Mouse (Mus musculus) limb, embryonic 13.5 days (tissue): Measurements from ENCODE around the gene Klhdc8a. TPM values are rescaled to one million over a fixed set of nuclear protein-coding genes. Genes with fewer than 3 reads are reported as not detected.

Experiments used
- ATAC-seq: fragments of 200-750 bp; cut with Nextera tagmentation; 2 replicates; pipeline ENCODE4 v1.8.0; 2017; ENCODE audit warnings: low read depth, moderate number of reproducible peaks, moderate TSS enrichment; ENCODE audit not compliant: low FRiP score
- H3K27ac ChIP-seq: fragments of 300-500 bp; sonication (generic); 2 replicates; pipeline ENCODE4 v1.5.1; 2015; ENCODE audit warnings: inconsistent platforms, mild to moderate bottlenecking, moderate library complexity
- H3K27me3 ChIP-seq: fragments of 300-500 bp; sonication (generic); 2 replicates; pipeline ENCODE4 v1.6.1; 2015; ENCODE audit warnings: mild to moderate bottlenecking, inconsistent platforms
- H3K36me3 ChIP-seq: fragments of 300-500 bp; sonication (generic); 2 replicates; pipeline ENCODE4 v1.6.1; 2015; ENCODE audit warnings: inconsistent platforms, mild to moderate bottlenecking, moderate library complexity
- H3K4me1 ChIP-seq: fragments of 300-500 bp; sonication (generic); 2 replicates; pipeline ENCODE4 v1.6.1; 2015; ENCODE audit warnings: inconsistent platforms
- H3K4me2 ChIP-seq: fragments of 300-500 bp; sonication (generic); replicated peaks from 2 replicates; pipeline ENCODE4 v1.6.1; 2015; ENCODE audit warnings: inconsistent platforms, mild to moderate bottlenecking, moderate library complexity
- H3K4me3 ChIP-seq: fragments of 300-500 bp; sonication (generic); 2 replicates; pipeline ENCODE4 v1.5.1; 2015; ENCODE audit warnings: moderate library complexity, mild to moderate bottlenecking, inconsistent platforms
- H3K9ac ChIP-seq: fragments of 300-500 bp; sonication (generic); 2 replicates; pipeline ENCODE4 v1.6.1; 2015; ENCODE audit warnings: mild to moderate bottlenecking, inconsistent platforms
- H3K9me3 ChIP-seq: fragments of 300-500 bp; sonication (generic); 2 replicates; pipeline ENCODE4 v1.6.1; 2016; ENCODE audit warnings: inconsistent platforms
- WGBS: fragments of 180-500 bp; shearing (Covaris S2); methylation state at CpG from one replicate; pipeline ENCODE4 v1.1.7; 2015; 5-methylcytosine and 5-hydroxymethylcytosine counted together
- polyA plus RNA-seq: library from polyadenylated mRNA; unstranded; fragments of >200 nt; fragmentation: Nextera tagmentation; extraction: Ambion mirVana; gene quantifications from 2 replicates; pipeline ENCODE4 v1.2.1, GENCODE M21; 2015

Klhdc8a gene
- 0.09 and 0.11 TPM in 2 replicates for polyA plus RNA-seq

- no peaks in the 10 kb centered on the region for H3K9me3 ChIP-seq
- peak within 1 kb of the TSS; percentile 100 for H3K4me2 ChIP-seq
- H3K9ac ChIP-seq = peak within 1 kb of the TSS; percentile 72
- H3K27me3 ChIP-seq = peaks cover 85% of the 10 kb centered on the region
- no peaks in the 10 kb centered on the region for H3K36me3 ChIP-seq
- peaks cover 12% of the 10 kb centered on the region for H3K4me1 ChIP-seq
- no peak within 1 kb of the TSS for H3K27ac ChIP-seq
- peak; percentile 26; the same call in 1 of the 2 replicates for ATAC-seq
- under 1% methylated on average over 28 of the region's 28 CpGs for WGBS
- peak within 1 kb of the TSS; percentile 59 for H3K4me3 ChIP-seq
These were observed at the start of gene Klhdc8a for GRCm38 (mm10) chr1:132298425-132298800. Gene Klhdc8a (plus strand): TSS chr1:132298626.

- Histone ChIP-seq H3K4me3 (no peak overlapping the region), H3K27ac (no peak overlapping the region), H3K9ac (no peak overlapping the region), H3K4me2 (no peak overlapping the region), H3K27me3 (no peaks in the 10 kb centered on the region), H3K4me1 (no peaks in the 10 kb centered on the region), H3K9me3 (0 out of 2 replicates have a peak, but pooled peaks cover 3% of the 10 kb centered on the region), H3K36me3 (no peaks in the 10 kb centered on the region)
- no peak for ATAC-seq
- 87% methylated on average over 6 of the region's 6 CpGs for WGBS
These were observed 44.0 kb upstream of the Klhdc8a start for GRCm38 (mm10) chr1:132254467-132254866.

- ATAC-seq = no peak
- H3K27me3 ChIP-seq = no peaks in the 10 kb centered on the region
- no peak overlapping the region for H3K27ac ChIP-seq
- no peak overlapping the region for H3K4me3 ChIP-seq
- H3K36me3 ChIP-seq = no peaks in the 10 kb centered on the region
- no peak overlapping the region for H3K4me2 ChIP-seq
- 0 out of 2 replicates have a peak, but pooled peaks cover 3% of the 10 kb centered on the region for H3K9me3 ChIP-seq
- H3K4me1 ChIP-seq = peaks cover 2% of the 10 kb centered on the region
- WGBS = 71% methylated on average over 1 of the region's 1 CpGs
- no peak overlapping the region for H3K9ac ChIP-seq
These were observed 38.1 kb upstream of the Klhdc8a start for GRCm38 (mm10) chr1:132260331-132260730.

- Histone ChIP-seq H3K27me3 (no peaks in the 10 kb centered on the region), H3K27ac (no peak overlapping the region), H3K9me3 (0 out of 2 replicates have a peak, but pooled peaks cover 3% of the 10 kb centered on the region), H3K4me1 (peaks cover 4% of the 10 kb centered on the region), H3K36me3 (no peaks in the 10 kb centered on the region), H3K4me2 (no peak overlapping the region), H3K4me3 (no peak overlapping the region), H3K9ac (no peak overlapping the region)
- WGBS = 74% methylated on average over 5 of the region's 5 CpGs
- no peak for ATAC-seq
These were observed 37.4 kb upstream of the Klhdc8a start for GRCm38 (mm10) chr1:132261058-132261457.

- Histone ChIP-seq H3K9ac (no peak overlapping the region), H3K27me3 (no peaks in the 10 kb centered on the region), H3K36me3 (no peaks in the 10 kb centered on the region), H3K4me3 (no peak overlapping the region), H3K27ac (no peak overlapping the region), H3K4me1 (peaks cover 17% of the 10 kb centered on the region), H3K4me2 (no peak overlapping the region), H3K9me3 (0 out of 2 replicates have a peak, but pooled peaks cover 3% of the 10 kb centered on the region)
- 88% methylated on average over 4 of the region's 4 CpGs for WGBS
- ATAC-seq = no peak
These were observed 34.8 kb upstream of the Klhdc8a start for GRCm38 (mm10) chr1:132263618-132264017.

GRCm38 (mm10) chr1:132264577-132264976 lies 33.8 kb upstream of the Klhdc8a start:
- Histone ChIP-seq H3K4me3 (no peak overlapping the region), H3K27me3 (no peaks in the 10 kb centered on the region), H3K9me3 (no peaks in the 10 kb centered on the region), H3K36me3 (no peaks in the 10 kb centered on the region), H3K4me1 (peaks cover 22% of the 10 kb centered on the region), H3K4me2 (no peak overlapping the region), H3K9ac (no peak overlapping the region), H3K27ac (no peak overlapping the region)
- 50% methylated on average over 7 of the region's 7 CpGs for WGBS
- no peak for ATAC-seq

GRCm38 (mm10) chr1:132265211-132265859 lies 33.1 kb upstream of the Klhdc8a start:
- WGBS = 38% methylated on average over 8 of the region's 8 CpGs
- ATAC-seq = no peak
- H3K9me3 ChIP-seq = no peaks in the 10 kb centered on the region
- H3K4me1 ChIP-seq = peaks cover 22% of the 10 kb centered on the region
- H3K27ac ChIP-seq = no peak overlapping the region
- no peaks in the 10 kb centered on the region for H3K27me3 ChIP-seq
- H3K9ac ChIP-seq = no peak overlapping the region
- H3K36me3 ChIP-seq = no peaks in the 10 kb centered on the region
- H3K4me3 ChIP-seq = no peak overlapping the region
- H3K4me2 ChIP-seq = no peak overlapping the region

GRCm38 (mm10) chr1:132265936-132266335 lies 32.5 kb upstream of the Klhdc8a start:
- WGBS = 84% methylated on average over 10 of the region's 10 CpGs
- H3K4me3 ChIP-seq = no peak overlapping the region
- H3K4me1 ChIP-seq = peaks cover 22% of the 10 kb centered on the region
- no peaks in the 10 kb centered on the region for H3K36me3 ChIP-seq
- ATAC-seq = no peak
- H3K27ac ChIP-seq = no peak overlapping the region
- H3K9me3 ChIP-seq = no peaks in the 10 kb centered on the region
- no peak overlapping the region for H3K4me2 ChIP-seq
- H3K27me3 ChIP-seq = no peaks in the 10 kb centered on the region
- H3K9ac ChIP-seq = no peak overlapping the region

GRCm38 (mm10) chr1:132266791-132267557 lies 31.5 kb upstream of the Klhdc8a start:
- no peaks in the 10 kb centered on the region for H3K27me3 ChIP-seq
- H3K9ac ChIP-seq = no peak overlapping the region
- WGBS = 44% methylated on average over 8 of the region's 8 CpGs
- no peaks in the 10 kb centered on the region for H3K36me3 ChIP-seq
- H3K4me3 ChIP-seq = no peak overlapping the region
- no peak for ATAC-seq
- no peaks in the 10 kb centered on the region for H3K9me3 ChIP-seq
- H3K27ac ChIP-seq = no peak overlapping the region
- H3K4me1 ChIP-seq = peaks cover 22% of the 10 kb centered on the region
- H3K4me2 ChIP-seq = no peak overlapping the region

- WGBS = 35% methylated on average over 2 of the region's 2 CpGs
- H3K27me3 ChIP-seq = no peaks in the 10 kb centered on the region
- no peak overlapping the region for H3K4me3 ChIP-seq
- no peaks in the 10 kb centered on the region for H3K36me3 ChIP-seq
- H3K27ac ChIP-seq = no peak overlapping the region
- ATAC-seq = no peak
- H3K9ac ChIP-seq = no peak overlapping the region
- no peaks in the 10 kb centered on the region for H3K9me3 ChIP-seq
- H3K4me2 ChIP-seq = no peak overlapping the region
- H3K4me1 ChIP-seq = peaks cover 22% of the 10 kb centered on the region
These were observed 30.5 kb upstream of the Klhdc8a start for GRCm38 (mm10) chr1:132267959-132268358.

GRCm38 (mm10) chr1:132268418-132269060 lies 29.9 kb upstream of the Klhdc8a start:
- H3K36me3 ChIP-seq = no peaks in the 10 kb centered on the region

GRCm38 (mm10) chr1:132271237-132271636 lies 27.2 kb upstream of the Klhdc8a start:
- Histone ChIP-seq H3K36me3 (no peaks in the 10 kb centered on the region), H3K4me2 (no peak overlapping the region), H3K9me3 (no peaks in the 10 kb centered on the region), H3K27ac (no peak overlapping the region), H3K27me3 (no peaks in the 10 kb centered on the region), H3K9ac (no peak overlapping the region), H3K4me1 (peaks cover 18% of the 10 kb centered on the region; the same call in 1 of the 2 replicates), H3K4me3 (no peak overlapping the region)
- 70% methylated on average over 3 of the region's 3 CpGs for WGBS
- ATAC-seq = no peak

More at GRCm38 (mm10) chr1:132268418-132269060, 29.9 kb upstream of the Klhdc8a start:
- no peak overlapping the region for H3K4me2 ChIP-seq
- 38% methylated on average over 7 of the region's 7 CpGs for WGBS
- no peak overlapping the region for H3K4me3 ChIP-seq
- no peaks in the 10 kb centered on the region for H3K9me3 ChIP-seq
- no peak overlapping the region for H3K27ac ChIP-seq
- H3K9ac ChIP-seq = no peak overlapping the region
- no peaks in the 10 kb centered on the region for H3K27me3 ChIP-seq
- H3K4me1 ChIP-seq = peaks cover 22% of the 10 kb centered on the region
- no peak for ATAC-seq
